ENCODE assay signal across 1 mouse cellular context in the genomic region with DNA sequence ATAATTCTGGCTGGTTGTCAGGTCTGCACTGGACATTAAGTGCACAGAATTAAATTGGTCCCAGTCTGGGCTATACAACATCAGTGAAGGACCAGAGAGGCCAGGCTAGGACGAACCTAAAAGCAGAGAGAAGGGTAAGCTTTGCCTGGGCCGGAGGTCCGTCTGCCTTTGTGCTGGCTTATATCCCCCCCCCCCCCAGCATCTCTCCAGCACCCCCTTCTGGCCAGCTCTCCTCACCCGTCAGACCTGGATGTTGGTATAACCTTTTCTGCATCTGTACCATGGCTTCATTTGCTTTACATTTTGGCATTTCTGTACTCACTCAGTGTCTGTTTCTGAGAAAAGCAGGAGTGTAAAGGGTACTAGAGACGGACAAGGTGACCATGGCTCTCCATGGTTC.
TF ChIP-seq lines count a peak whose summit lies in the region.

No protein-coding gene starts in this region.

TF ChIP-seq in CH12.LX, 34 proteins besides CTCF, POLR2A, EP300 and RAD21:
- TF ChIP-seq SMC3 (IDR thresholded peaks at IDR 0.05; ENCODE audit: low read depth, low read length) (peak; percentile 23), MXI1 (IDR thresholded peaks at IDR 0.05; ENCODE audit: low read depth, low read length) (no peak)
